Mouse (Mus musculus): ENCODE results near the gene Wdr76. TPM values are rescaled to one million over a fixed set of nuclear protein-coding genes. Genes with fewer than 3 reads are reported as not detected.
"Not testable (repeated sequence)": the region's sequence is repeated elsewhere in the genome, so short reads cannot be mapped to it uniquely, and the experiment has no call there.

Gene Wdr76
- polyA plus RNA-seq, 1 experiment from 2014 or later: 9.3 TPM

DNA sequence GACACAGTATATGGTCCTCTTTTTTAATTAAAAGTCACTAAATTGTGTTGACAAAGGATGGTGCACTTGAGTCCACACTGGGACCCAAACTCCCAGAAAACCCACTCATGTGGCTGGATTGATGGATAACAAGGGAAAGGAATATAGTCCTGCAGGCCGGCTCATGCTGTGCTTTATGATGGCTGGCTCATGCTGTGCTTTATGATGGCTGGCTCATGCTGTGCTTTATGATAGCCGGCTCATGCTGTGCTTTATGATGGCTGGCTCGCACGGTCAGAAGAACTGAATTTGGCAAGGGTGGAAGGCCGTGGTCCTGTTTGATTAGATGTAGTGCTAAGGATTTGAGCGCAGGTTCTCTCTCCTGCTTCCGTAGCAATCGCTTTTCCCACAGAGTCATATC lies 22.9 kb upstream of the Wdr76 start:
- H3K36me3 ChIP-seq: no peaks in the 10 kb centered on the region
- H3K27ac ChIP-seq: no peak overlapping the region
- ATAC-seq (ENCODE audit: low read depth): no peak
- H3K9ac ChIP-seq: no peak overlapping the region
- no peaks in the 10 kb centered on the region for H3K27me3 ChIP-seq
- no peak overlapping the region for H3K4me2 ChIP-seq
- no peaks in the 10 kb centered on the region for H3K9me3 ChIP-seq (replicated peaks)
- DNase-seq: no peak
- 75% methylated on average over 8 of the region's 8 CpGs for WGBS (ENCODE audit: insufficient replicate concordance)
- H3K4me1 ChIP-seq (replicated peaks): no peaks in the 10 kb centered on the region
- H3K4me3 ChIP-seq (replicated peaks): no peak overlapping the region

DNA sequence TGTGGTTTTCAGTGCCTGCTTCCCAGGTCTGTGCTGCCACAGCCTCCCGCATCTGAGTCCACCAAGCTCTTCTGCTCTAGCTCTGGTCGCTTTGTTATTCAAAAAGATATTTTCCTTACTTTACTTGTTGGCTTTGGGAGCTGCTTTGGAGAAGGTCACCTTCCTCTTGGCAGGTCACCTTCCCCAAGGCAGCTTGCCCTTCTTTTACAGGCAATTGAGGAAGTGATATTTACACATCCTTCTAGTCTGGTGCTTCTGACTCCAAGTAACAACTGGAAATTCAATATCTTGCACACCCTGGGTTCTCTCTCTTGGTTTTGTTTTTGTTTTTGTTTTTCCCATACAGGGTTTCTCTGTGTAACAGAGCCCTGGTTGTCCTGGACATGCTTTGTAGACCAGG lies 22.1 kb upstream of the Wdr76 start:
- H3K4me2 ChIP-seq; ATAC-seq (ENCODE audit: low read depth); H3K9me3 ChIP-seq (replicated peaks); H3K27ac ChIP-seq; H3K9ac ChIP-seq; H3K4me3 ChIP-seq (replicated peaks); H3K36me3 ChIP-seq; H3K27me3 ChIP-seq; H3K4me1 ChIP-seq (replicated peaks); DNase-seq: not testable (repeated sequence)
- 81% methylated on average over 2 of the region's 2 CpGs for WGBS (ENCODE audit: insufficient replicate concordance)

DNA sequence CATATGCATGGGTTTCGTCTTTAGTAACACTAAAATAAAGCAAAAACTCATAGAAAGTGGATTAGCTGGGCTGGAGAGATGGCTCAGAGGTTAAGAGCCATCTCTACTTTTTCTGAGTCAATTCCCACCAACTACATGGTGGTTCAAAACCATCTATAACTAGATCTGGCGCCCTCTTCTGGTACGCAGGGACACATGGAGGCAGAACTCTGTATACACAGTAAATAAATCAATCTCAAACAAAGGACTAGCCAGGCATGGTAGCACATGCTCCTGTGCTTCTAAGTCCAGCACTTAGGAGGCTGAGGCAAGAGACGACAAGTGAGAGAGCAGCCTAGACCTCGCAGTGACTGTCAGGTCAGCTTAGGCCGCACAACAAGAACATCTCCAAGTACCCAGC lies 5.0 kb upstream of the Wdr76 start:
- not testable (repeated sequence) for DNase-seq; ATAC-seq (ENCODE audit: low read depth); H3K9ac ChIP-seq; H3K4me3 ChIP-seq (replicated peaks); H3K27me3 ChIP-seq; H3K4me1 ChIP-seq (replicated peaks); H3K4me2 ChIP-seq; H3K27ac ChIP-seq; H3K9me3 ChIP-seq (replicated peaks)
- WGBS (ENCODE audit: insufficient replicate concordance): 70% methylated on average over 3 of the region's 6 CpGs
- H3K36me3 ChIP-seq: peaks cover 12% of the 10 kb centered on the region; the same call in 1 of the 2 replicates

DNA sequence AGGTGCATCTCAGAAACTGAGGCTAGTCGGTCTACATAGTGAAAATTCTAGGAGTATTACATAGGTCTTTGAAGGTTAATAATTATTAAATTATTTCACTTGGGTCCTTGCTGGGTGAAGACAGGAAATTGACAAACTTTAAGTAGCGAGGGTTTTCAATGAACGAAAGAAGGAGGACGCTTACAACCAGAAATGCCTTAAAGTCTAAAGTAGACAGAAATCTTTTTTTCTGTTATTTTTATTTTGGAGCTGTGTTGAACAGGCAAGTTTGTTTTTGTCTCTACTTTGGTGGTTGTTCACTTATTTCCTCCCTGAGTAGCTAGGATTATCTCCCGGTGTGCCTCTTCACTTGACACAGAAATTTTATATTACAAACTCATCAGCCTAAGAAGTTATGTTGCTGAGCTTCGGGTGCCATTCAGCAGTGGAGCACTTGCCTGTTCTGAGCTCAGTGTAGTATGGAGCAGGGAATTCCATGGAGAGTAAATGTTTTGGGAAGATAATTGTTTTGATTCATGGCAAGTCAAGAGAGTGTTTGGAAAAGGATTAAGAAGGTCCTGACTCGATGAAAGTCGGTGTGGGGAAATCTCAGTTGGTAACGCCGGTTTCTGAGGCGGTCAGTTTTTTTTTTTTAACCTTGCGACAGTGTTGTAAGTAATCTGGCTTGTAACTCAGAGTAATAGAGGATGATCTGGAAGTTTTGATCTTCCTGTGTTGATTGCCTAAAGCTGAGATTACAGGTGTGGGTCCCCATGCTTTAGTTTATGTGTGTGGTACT lies 839 bp downstream of the Wdr76 start:
- 8% methylated on average over 12 of the region's 12 CpGs for WGBS (ENCODE audit: insufficient replicate concordance)
- Histone ChIP-seq H3K4me1 (replicated peaks) (peaks cover 51% of the 10 kb centered on the region), H3K4me3 (replicated peaks) (peak overlapping the region; percentile 72), H3K4me2 (peak overlapping the region; percentile 80), H3K27ac (peak overlapping the region; percentile 44), H3K9me3 (replicated peaks) (no peaks in the 10 kb centered on the region), H3K9ac (peak overlapping the region; percentile 81), H3K27me3 (no peaks in the 10 kb centered on the region), H3K36me3 (peaks cover 49% of the 10 kb centered on the region)
- no peak for DNase-seq
- ATAC-seq (ENCODE audit: low read depth): no peak

DNA sequence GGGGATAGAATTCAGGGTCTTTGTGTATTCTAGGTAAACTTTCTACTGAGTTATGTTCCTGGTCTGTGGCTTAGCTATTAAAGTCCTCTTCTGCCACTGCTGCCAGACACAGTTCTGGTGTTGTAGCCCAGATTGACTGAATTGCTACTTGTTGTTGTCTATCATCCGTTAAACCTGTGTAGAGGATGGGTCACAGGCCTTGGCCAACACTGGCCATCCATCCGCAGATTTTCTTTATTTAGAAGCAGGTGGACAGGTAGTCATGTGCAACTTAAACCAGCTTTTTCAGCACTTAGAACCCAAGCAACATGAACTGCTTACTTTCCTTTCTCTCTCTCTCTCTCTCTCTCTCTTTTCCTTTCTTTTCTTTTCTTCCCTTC lies 1.4 kb downstream of the Wdr76 start:
- peaks cover 52% of the 10 kb centered on the region for H3K36me3 ChIP-seq
- peak overlapping the region; percentile 80 for H3K4me2 ChIP-seq
- peak overlapping the region; percentile 81 for H3K9ac ChIP-seq
- 70% methylated on average over 2 of the region's 2 CpGs for WGBS (ENCODE audit: insufficient replicate concordance)
- no peak for ATAC-seq (ENCODE audit: low read depth)
- no peaks in the 10 kb centered on the region for H3K27me3 ChIP-seq
- DNase-seq: no peak
- peak overlapping the region; percentile 72 for H3K4me3 ChIP-seq (replicated peaks)
- no peak overlapping the region for H3K27ac ChIP-seq
- H3K4me1 ChIP-seq (replicated peaks): peaks cover 56% of the 10 kb centered on the region
- no peaks in the 10 kb centered on the region for H3K9me3 ChIP-seq (replicated peaks)

DNA sequence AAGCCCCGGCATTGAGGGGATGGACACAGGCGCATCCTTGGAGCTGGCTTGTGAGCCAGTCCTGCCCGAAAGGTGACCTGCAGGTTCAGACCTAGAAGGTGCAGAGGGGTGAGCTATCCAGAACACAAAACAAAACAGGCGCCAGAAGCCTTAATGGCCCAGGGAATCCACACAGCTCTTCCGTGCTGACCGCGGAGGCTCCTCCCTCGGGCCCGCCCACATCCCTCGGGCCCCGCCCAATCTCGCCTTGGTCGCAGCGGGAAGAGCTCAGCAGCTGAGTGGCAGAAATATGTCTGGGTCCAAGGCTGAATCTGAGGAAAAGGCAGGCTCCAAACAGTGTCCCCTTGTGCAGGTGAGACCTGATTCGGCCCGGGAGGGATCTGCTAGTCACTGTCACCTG lies 3.1 kb downstream of the Wdr76 start:
- 24% methylated on average over 16 of the region's 16 CpGs for WGBS (ENCODE audit: insufficient replicate concordance)
- DNase-seq: peak; percentile 79
- peak overlapping the region; percentile 47; the same call in 1 of the 2 replicates for H3K27ac ChIP-seq

DNA sequence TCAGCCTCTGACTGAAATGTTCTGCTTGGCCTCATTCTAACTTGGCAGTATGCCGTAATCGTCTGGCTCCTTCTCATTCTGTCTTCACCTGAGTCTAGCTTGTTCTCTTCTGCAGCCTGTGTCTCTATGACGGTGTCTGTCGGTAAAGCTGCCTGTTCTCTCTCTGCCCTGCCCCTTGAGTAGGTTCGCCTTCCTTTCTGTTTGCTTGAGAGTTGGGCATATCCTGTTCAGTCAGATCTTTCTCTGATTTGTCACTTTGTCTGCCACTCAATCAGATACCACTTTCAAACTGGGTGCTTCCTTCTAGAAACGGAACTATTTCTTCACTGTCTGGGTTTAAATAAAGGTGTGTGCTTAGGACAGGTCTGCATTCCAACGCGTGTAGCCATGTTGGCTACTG lies 4.9 kb downstream of the Wdr76 start:
- Histone ChIP-seq H3K4me2 (no peak overlapping the region), H3K27me3 (no peaks in the 10 kb centered on the region), H3K4me3 (replicated peaks) (no peak overlapping the region), H3K36me3 (peaks cover 70% of the 10 kb centered on the region), H3K9me3 (replicated peaks) (no peaks in the 10 kb centered on the region), H3K9ac (no peak overlapping the region), H3K4me1 (replicated peaks) (peaks cover 53% of the 10 kb centered on the region), H3K27ac (no peak overlapping the region)
- ATAC-seq (ENCODE audit: low read depth): no peak
- no peak for DNase-seq
- 82% methylated on average over 8 of the region's 8 CpGs for WGBS (ENCODE audit: insufficient replicate concordance)

More for the DNA sequence above, 3.1 kb downstream of the Wdr76 start:
- peak; percentile 69 for ATAC-seq (ENCODE audit: low read depth)
- Histone ChIP-seq H3K9ac (peak overlapping the region; percentile 52), H3K27me3 (no peaks in the 10 kb centered on the region), H3K4me3 (replicated peaks) (peak overlapping the region; percentile 54), H3K9me3 (replicated peaks) (no peaks in the 10 kb centered on the region), H3K36me3 (peaks cover 58% of the 10 kb centered on the region), H3K4me2 (peak overlapping the region; percentile 80), H3K4me1 (replicated peaks) (peaks cover 55% of the 10 kb centered on the region)

DNA sequence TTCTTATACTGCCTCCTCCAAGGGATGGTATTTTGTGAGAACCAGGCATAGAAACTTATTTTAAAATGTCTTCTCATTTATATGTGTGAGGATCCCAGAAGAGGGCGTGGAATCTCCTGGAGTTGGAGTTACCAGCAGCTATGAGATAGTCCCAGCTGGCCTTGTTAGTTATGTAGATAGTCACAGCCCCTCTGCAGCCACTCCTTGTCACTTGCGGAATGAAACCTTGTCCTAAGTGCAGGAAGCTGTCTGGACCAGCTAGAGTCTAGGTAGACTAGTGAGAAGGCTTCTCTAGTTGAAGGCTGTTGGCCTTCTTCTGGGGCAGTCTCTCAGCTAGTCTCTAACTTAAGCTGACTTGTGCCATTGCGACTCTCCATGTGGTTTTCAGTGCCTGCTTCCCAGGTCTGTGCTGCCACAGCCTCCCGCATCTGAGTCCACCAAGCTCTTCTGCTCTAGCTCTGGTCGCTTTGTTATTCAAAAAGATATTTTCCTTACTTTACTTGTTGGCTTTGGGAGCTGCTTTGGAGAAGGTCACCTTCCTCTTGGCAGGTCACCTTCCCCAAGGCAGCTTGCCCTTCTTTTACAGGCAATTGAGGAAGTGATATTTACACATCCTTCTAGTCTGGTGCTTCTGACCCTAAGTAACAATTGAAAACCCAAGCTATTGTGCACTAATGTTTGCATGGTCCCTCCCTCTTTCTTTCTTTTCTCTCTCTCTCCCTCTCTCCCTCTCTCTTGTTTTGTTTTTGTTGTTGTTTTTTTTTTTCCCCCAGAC lies 6.7 kb downstream of the Wdr76 start:
- not testable (repeated sequence) for H3K27me3 ChIP-seq; ATAC-seq (ENCODE audit: low read depth); H3K27ac ChIP-seq; H3K4me2 ChIP-seq; H3K4me3 ChIP-seq (replicated peaks); H3K9me3 ChIP-seq (replicated peaks); DNase-seq
- Histone ChIP-seq H3K9ac (peak overlapping the region; percentile 19; the same call in 1 of the 2 replicates), H3K4me1 (replicated peaks) (peaks cover 44% of the 10 kb centered on the region), H3K36me3 (peaks cover 86% of the 10 kb centered on the region)
- WGBS (ENCODE audit: insufficient replicate concordance): 83% methylated on average over 5 of the region's 5 CpGs

DNA sequence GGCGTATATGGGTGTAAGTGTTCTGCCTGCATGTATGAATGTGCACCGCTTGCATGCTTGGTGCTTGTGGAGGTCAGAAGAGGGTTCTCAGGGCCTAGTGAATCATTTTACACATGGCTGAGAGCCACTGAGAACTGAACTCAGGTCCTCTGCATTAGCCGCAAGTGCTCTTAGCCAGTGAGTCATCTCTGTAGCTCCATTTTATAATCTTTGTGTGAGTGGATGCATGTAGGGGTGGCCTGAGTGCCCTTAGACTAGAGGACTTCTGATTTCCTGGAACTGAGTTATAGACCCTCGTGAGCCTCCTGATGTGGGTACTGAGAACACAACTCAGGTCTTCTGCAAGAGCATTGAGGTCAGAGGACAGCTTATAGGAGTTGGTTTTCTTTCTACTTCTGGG lies 7.7 kb downstream of the Wdr76 start:
- ATAC-seq (ENCODE audit: low read depth) (no peak), DNase-seq (no peak)

DNA sequence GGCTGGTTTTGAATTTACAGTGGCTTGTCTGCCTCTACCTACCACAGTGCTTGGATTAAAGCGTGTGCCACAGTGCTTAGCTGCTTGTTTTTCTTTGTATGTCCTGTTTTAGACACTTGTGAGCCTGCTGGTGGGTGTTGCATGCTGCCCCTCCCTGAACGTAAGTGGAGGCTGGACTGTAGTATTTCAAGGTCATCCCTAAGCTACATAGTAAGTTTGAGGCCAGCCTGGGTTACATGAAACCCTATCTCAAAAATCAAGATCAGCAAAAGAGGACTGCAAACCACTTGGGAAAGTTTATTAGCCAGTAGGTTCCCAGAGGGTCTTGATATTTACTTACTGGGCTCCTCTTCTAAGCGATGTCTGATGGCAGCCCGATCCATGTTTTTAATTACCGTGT lies 11.6 kb downstream of the Wdr76 start:
- Histone ChIP-seq H3K9me3 (replicated peaks) (no peaks in the 10 kb centered on the region), H3K4me2 (no peak overlapping the region), H3K4me1 (replicated peaks) (no peaks in the 10 kb centered on the region), H3K4me3 (replicated peaks) (no peak overlapping the region), H3K27me3 (no peaks in the 10 kb centered on the region), H3K27ac (no peak overlapping the region), H3K9ac (no peak overlapping the region), H3K36me3 (peaks cover 75% of the 10 kb centered on the region)
- WGBS (ENCODE audit: insufficient replicate concordance): 89% methylated on average over 5 of the region's 5 CpGs
- ATAC-seq (ENCODE audit: low read depth) (no peak), DNase-seq (no peak)

More for the DNA sequence above, 7.7 kb downstream of the Wdr76 start:
- H3K27me3 ChIP-seq: no peaks in the 10 kb centered on the region
- no peaks in the 10 kb centered on the region for H3K9me3 ChIP-seq (replicated peaks)
- H3K36me3 ChIP-seq: peaks cover 86% of the 10 kb centered on the region
- H3K4me3 ChIP-seq (replicated peaks): no peak overlapping the region
- H3K9ac ChIP-seq: no peak overlapping the region
- 82% methylated on average over 4 of the region's 4 CpGs for WGBS (ENCODE audit: insufficient replicate concordance)
- H3K4me1 ChIP-seq (replicated peaks): peaks cover 34% of the 10 kb centered on the region
- no peak overlapping the region for H3K27ac ChIP-seq
- H3K4me2 ChIP-seq: no peak overlapping the region

DNA sequence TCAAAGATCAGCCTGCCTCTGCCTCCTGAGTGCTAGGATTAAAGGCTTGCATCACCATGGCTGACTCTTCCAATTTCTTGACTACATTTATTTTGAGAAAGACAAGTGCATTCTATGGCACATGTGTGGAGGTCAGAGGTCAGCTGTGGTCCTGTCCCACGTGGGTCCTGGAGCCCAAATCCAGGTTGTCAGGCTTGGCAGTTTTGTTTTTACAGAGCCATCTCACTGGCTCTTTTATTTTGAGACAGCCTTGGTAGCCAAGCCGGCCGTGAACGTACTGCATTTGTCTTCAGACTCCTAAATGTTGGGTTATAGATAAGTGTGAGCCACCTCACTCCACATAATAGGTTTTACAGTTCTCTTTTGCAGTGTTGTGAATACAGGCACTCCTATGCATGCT lies 12.2 kb downstream of the Wdr76 start:
- ATAC-seq (ENCODE audit: low read depth); H3K4me1 ChIP-seq (replicated peaks); H3K4me2 ChIP-seq; H3K27me3 ChIP-seq; H3K9me3 ChIP-seq (replicated peaks); H3K4me3 ChIP-seq (replicated peaks); H3K27ac ChIP-seq; DNase-seq; H3K9ac ChIP-seq: not testable (repeated sequence)
- 89% methylated on average over 4 of the region's 4 CpGs for WGBS (ENCODE audit: insufficient replicate concordance)
- peaks cover 77% of the 10 kb centered on the region for H3K36me3 ChIP-seq

All from liver, embryonic 13.5 days (tissue).